Mouse (Mus musculus) R1 (cell line): ENCODE measurements around the gene Heatr3.

Source experiments
- DNase-seq: peaks from one replicate; pipeline ENCODE4 v3.0.0-alpha.2; 2018; ENCODE audit warnings: low read depth, low spot score

Heatr3 gene

DNA sequence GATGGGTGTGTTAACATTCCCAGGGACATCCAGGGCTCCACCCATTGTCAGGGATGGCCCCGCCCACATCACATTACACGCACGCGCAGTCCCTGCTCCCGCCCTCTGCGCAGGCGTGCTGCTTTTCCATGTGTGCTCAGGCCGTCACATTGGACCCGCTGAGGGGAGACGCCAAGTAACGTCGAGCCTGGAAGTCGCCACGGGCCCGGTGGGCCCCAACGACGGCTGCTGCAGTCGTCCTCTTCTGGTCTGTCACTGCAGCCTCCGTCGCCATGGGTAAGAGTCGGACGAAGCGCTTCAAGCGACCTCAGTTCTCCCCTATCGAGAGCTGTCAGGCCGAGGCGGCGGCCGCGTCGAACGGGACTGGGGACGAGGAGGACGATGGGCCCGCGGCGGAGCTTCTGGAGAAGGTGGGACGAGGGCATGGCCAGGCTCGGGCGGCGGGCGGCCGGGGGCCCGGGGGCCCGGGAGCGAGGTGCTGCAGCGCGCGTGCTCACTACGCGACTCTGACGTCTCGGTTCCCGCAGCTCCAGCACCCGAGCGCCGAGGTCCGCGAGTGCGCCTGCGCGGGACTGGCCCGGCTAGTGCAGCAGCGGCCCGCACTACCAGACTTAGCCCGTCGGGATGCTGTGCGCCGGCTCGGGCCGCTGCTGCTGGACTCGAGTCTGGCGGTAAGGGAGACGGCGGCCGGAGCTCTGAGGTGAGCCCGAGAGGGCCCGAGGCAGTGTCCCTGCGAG, at the start of gene Heatr3:
TSS of gene Heatr3 (plus strand) at position 108 of the 737 bp plus-strand sequence.
- peak; percentile 95 for DNase-seq

DNA sequence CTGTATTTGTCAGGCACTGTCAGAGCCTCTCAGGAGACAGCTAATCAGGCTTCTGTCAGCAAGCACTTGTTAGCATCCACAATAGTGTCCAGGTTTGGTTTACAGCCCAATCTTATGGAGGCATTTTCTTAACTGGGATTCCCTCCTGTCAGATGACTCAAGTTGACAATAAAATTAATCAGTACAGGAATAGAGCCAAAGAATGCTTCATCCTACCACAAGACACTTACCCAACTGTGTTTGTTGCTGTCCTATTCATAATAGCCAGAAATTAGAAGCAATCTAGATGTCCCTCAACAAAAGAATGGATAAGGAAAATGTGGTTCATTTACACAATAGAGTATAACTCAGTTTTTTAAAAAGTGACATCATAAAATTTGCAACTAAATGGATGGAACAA, 49.6 kb upstream of the Heatr3 start:
- no peak for DNase-seq

GRCm38 (mm10) chr8:88091661-88092060, 46.0 kb upstream of the Heatr3 start:
- no peak for DNase-seq

DNA sequence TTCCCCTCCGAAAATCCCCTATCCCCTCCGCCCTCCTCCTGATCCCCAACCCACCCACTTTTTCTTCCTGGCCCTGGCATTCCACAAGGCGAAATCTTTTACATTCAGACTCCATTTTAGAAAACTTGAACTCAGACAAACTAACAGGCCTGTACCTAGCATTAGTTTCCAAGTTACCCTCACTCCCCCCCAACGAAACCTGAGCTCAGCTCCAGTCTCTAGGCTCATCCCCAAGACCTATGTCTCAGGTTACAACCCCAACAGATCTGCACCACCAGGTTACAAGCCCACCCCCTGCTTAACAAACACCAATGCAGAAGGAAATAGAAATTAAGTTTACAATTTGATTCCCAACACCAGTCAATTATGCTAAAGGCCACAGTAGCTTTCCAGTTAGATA, 44.3 kb upstream of the Heatr3 start:
- no peak for DNase-seq

GRCm38 (mm10) chr8:88098856-88099255, 38.8 kb upstream of the Heatr3 start:
- DNase-seq: no peak

DNA sequence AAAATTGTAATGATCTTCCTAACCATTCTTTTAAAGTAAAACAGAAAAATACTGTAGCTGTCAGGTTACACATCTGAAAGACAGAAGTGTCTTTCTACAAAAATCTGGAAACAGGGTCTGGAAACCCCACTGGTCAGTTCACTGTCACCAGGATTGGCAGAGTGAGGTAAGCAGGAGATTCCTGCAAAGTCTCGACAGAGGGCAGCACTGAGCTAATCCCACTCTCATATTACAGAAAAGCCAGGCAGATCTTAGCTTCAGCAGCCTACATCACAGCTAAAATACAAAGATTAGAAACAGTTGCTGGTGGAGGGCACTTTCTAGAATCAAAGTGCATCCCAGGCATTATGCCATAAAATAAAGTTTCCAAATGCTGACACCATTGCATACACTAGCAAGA, 38.1 kb upstream of the Heatr3 start:
- peak; percentile 71 for DNase-seq

GRCm38 (mm10) chr8:88109241-88109640, 28.4 kb upstream of the Heatr3 start:
- DNase-seq: peak; percentile 76

GRCm38 (mm10) chr8:88118456-88119036, 19.1 kb upstream of the Heatr3 start, which contains the start of gene Cnep1r1:
Gene Cnep1r1, plus strand, starts transcription at chr8:88118769.
- DNase-seq: peak; percentile 98

DNA sequence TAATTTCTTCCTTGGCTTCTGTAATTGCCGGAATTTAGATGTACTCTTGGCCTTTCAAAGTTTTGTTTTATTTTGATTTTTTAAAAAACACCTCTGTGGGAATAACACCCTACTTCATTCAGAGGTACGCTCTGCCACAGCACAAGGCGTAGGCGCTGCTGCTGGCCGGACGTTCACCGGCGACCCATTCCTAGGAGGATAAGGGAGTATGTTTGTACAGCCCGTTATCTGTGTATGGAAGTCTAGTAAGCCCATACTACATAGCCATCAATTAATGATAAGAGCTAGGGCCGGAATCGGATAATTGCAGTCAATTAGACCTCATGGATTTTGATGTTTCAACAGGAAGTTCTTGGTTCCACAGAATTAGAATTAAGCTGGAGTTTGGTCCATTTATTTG, 18.6 kb upstream of the Heatr3 start:
- peak; percentile 16 for DNase-seq

DNA sequence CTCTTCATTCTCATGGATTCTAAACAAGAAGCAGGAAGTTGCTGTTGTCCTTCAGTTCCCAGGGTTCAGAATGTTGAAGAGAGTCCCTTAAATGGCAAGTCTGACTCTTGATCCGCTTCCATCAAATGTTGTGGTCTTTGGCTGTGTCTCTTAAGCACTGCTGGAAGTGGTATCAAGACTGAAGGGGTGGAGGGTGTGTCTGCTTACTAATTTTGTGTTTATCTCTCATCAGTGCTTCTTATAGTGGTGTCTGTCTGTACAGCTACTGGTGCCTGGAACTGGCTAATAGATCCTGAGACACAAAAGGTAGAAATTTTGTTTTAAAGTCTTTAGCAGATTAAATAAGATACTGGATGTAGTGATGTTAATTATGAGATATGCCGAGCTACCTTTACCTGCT, 12.8 kb upstream of the Heatr3 start:
- no peak for DNase-seq

GRCm38 (mm10) chr8:88129397-88129796, 8.3 kb upstream of the Heatr3 start:
- DNase-seq: no peak

GRCm38 (mm10) chr8:88130754-88131317, 6.8 kb upstream of the Heatr3 start:
- DNase-seq: no peak

- peak; percentile 28 for DNase-seq
Measured at GRCm38 (mm10) chr8:88139256-88139655, 1.6 kb downstream of the Heatr3 start.

DNA sequence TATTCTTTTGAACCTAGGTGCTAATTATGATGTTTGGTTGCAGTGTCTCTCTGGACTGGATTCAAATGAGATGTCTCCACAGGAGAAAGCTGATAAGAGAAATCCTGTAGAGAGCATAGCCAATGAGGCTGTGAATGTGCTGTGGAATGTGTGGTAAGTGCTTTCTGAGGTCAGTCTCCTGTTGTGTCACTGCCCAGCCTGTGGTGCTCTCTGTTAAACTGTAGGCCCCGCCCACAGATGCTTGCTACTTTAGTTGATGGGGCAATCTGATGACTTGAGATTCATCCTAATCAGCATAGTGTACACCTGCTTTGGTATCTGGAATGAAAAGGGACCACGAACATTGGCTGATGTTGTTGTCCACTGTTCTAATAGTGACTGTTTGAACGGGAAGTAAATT, 4.0 kb downstream of the Heatr3 start:
- peak; percentile 73 for DNase-seq

GRCm38 (mm10) chr8:88144041-88144440, 6.4 kb downstream of the Heatr3 start:
- DNase-seq: no peak

- no peak for DNase-seq
Measured at GRCm38 (mm10) chr8:88150910-88151371, 13.3 kb downstream of the Heatr3 start.

GRCm38 (mm10) chr8:88160237-88160995, 22.8 kb downstream of the Heatr3 start:
- DNase-seq: no peak

DNA sequence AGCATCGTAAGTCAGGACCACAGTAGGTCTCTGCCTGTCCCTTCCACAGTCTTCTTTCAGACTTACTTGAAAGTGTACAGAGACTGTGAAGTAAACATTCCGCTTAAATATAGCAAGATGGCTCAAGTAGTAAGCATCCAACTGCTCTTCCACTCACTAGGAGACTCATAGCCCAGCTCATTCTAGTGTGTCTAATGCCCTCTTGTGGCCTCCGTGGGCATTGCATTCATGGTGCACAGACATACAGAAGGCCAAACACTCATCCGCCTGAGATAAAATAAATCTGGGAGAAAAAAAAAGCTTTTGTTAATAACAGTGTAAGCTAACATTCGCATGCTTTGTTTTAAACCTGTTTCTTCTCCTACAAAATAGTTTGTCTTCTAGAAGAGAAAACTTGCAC, 23.8 kb downstream of the Heatr3 start:
- peak; percentile 84 for DNase-seq

GRCm38 (mm10) chr8:88175264-88175663, 37.6 kb downstream of the Heatr3 start:
- DNase-seq: no peak

GRCm38 (mm10) chr8:88177291-88177690, 39.6 kb downstream of the Heatr3 start:
- DNase-seq: peak; percentile 53

DNA sequence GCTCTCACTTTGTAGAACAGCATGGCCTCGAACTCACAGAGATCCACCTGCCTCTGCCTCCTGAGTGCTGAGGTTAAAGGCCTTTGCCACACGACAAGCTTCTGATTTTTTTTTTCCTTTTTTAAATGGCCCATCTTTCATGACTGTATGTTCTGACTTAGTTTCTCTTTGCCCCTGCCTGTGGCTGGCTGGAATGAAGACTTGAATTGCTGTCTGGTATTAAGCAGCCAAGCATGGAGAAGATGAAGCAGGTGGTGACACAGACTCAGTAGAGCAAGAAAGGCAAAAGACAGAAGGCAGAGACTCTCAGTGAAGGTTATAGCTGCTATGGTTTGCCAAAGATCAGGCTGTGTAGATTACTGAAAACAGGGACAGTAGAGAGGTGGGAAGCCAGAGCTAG, 45.5 kb downstream of the Heatr3 start:
- no peak for DNase-seq

DNA sequence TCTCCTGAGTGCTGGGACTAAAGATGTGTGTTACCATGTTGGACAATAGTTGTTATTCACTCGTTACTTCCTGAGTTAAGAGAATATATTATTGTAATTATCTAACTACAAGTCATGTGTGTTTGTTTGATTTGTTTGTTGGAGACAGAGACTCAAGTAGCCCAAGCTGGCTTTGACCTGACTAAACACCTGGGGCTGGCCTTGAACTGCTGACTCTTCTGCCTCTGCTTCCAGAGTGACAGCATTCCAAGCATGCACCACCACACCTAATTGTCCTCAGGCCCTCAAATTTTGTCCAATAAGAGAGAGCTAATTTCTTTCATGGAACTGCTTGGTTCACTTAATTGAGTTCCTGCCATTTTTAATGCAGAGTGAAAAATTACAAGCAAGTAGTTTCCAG, 47.3 kb downstream of the Heatr3 start:
- DNase-seq: no peak
